Mouse (Mus musculus) 416B (cell line): ENCODE data around the gene Cchcr1.
A peak's percentile ranks its signal among the peaks of the same experiment; 100 is the strongest.

ENCODE experiments used
- DNase-seq: peaks from one replicate; pipeline ENCODE4 v3.0.0; 2011; ENCODE audit warnings: low read depth

Gene Cchcr1

DNA sequence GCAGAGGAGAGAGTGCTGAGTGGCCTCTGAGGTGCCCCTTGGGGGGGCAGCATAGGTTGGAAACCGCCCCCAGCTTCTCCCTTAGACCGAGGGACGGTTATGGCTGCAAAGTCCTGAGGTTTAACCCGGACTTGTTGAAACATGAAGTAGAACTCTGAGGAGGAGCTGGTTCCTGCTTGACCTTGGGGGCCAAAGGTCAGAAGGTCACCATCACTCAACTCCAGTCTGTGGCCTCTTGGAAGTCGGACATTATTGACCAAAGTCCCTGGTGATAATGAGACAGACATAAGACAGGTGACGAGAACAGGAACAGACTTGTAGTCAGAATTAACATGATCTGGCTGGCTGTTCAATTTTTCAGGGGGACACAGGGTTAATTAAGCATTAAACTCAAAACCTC lies 2.1 kb upstream of the Cchcr1 start:
- no peak for DNase-seq

DNA sequence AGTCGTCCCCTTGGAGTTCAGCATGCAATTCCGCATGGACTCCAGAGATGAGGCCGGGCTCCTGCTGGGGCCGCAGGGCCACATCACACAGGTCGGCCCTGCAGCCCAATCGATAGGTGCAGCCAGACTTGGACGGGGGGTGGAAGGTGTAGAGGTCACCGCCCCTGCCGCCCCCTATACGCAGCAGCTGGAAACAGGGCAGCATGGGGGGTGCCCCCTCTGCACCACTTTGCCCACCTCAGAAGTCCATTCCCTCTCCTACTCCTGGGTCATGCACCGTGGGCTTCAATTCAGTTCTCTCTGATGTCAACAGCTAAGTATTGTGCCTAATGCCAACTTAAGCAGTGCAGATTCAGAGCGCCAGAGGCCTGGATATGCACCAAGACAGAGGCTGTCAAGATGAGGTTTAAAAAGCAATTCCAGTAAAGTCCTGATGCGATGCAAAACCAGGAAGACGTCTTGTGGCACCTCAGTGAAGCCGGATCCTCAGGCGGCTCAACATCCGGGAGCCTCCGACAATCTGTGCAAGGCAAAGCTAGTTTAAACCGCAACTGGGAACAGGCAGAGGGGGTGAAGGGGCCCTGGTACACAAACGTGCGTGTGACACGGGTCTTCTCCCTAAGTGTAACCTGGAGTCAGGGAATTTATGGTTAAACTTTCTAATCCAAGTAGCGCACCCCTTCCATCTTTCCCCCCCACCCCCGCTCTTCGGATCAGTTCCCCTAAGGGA lies 824 bp upstream of the Cchcr1 start:
- peak; percentile 58 for DNase-seq

DNA sequence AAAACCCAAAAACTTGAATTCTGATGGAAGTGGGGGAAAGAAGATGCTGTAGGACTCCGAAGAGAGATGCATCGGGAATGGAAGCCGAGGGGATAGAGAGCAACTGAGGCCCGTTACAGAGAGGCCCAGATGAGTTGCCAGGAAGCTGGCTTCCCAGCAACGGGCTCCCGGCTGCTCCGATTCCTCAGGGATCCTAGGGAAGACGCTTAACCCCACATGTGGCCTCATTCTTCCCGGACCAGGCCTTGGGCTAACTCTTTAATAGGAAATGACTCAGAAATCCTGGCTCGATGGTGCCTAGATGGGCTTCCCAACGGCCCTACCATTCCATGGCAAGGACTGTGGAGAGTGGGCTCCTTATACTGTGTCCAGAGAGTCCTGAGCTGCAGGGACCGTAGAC lies 626 bp downstream of the Cchcr1 start:
- no peak for DNase-seq

DNA sequence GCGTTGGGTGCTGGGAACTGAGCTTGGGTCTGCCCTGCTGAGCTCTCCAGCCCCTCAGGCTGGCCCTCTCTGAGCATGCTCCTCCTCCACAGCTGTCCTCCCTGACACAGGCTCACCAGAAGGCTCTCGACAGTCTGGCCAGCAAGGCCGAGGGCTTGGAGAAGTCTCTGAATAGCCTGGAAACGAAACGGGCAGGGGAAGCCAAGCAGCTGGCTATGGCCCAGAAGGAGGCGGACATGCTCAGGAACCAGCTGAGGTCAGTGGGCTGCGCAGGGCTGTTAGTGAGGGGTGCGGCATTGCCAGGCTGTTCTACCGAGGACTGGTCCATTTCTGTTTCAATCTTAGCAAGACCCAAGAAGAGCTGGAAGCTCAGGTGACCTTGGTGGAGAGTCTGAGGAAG lies 7.5 kb downstream of the Cchcr1 start:
- no peak for DNase-seq

DNA sequence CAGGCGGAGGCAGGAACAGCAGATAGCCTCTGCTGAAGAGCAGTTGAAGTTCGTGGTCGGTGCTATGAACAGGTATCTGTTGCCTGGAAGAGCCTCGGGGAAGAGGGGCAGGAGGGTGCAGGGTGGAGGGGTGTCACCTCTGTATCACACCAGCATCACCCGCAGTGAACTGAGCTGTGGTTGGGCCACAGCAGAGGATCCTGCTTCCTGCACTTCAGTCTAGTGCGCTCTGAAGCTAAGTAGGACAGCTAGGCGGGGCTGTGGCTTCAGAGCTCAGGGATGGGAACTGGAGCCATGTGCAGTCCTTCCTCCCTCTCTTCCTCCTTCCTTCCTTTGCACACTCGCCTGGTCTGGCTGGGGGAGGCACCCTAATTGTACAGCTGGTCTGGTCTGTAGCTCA lies 9.7 kb downstream of the Cchcr1 start:
- peak; percentile 60 for DNase-seq

DNA sequence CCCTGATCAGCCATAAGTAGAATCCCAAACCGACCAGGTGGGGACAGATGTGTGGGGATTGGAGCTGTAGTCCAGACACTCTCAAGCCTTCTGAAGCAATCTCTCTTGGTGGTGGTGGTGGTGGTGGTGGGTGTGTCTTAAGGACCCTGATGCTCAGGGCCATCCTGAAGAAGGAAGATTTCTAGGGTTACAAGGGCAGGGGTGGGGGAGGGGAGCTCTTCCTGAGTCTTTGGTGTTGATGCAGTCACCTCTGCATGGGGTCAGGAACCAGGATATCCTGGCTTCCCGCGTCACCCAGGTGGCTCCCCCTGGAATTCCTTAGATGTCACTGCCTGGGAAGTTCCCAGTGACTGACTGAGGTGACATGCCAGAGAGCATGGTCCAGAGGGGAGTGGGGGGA lies 15.5 kb downstream of the Cchcr1 start:
- DNase-seq: no peak

DNA sequence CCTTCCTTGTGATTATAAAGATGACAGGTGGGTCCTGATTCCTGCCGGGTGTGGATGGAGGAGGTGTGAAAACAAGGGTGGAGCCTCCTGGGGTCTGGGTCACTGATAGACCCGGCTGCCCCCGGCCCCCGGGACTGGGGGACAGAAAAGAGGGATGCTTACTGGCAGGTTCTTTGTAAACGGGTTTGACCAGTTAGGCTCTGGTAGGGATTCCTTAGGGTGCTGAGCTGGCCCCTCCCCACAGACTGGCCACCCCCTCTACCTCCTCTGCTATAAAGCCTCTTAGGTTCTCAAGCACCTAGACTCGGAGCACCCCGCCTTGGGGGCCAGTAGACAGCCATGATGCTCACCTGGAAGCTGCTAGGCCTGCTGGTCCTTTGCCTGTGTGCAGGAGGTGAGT lies 16.0 kb downstream of the Cchcr1 start, which contains the start of gene Psors1c2:
Psors1c2 (plus strand) TSS at position 301 of the 400 bp plus-strand sequence.
- no peak for DNase-seq

DNA sequence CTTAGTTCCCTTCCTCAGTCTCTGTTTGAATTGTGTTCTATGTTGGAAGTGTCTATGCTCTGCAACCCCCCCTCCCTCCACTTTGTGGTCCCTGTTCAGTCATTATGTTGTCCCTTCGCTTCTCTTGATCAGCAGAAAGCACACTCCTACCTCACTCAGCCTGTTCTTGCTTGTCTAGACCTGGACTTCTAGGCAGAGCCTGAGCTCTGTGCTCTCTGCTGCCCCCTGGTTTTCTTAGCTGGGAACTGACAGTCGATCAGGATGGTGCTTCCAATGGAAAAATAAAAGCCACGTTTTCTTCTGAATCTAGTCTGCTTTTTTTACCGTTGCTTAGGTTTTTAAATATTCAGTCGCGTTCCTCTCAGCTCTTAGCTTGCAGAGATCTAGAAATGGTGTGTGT lies 17.4 kb downstream of the Cchcr1 start:
- DNase-seq: peak; percentile 76

DNA sequence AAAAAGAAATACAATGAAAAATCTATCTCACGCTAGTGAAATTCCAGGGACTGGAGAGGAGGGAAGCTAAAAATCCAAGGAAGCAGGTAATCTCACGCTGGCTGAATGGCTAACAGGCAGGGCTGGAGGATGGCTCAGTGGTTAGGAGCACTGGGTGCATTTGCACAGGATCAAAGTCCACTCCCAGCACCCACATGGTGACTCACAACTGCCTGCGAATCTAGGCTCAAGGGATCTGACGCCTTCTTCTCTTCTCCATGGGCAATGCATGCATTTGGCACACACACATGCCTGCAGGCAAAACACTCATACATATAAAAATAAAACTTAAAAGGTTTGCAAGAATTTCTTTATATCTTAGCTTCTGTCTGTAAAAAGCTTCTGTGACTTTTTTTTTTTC lies 20.5 kb downstream of the Cchcr1 start:
- DNase-seq: no peak

DNA sequence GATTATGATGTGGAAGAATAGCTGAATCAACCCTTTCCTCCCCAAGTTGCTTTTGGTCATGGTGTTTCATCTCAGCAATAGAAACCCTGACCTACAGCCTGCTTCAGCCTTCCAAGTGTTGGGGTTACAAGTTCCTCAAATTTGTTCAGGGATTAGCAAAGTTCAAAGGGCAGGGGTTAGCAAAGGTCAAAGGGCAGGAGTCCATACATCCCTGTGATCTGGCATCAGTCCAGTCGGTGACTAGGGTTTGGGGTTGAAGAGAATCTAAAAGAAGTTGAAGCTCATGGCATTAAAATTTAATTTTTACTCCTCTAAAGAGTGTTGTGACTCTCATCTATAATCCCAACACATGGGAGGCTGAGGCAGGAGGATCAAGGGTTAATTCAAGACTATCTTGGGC lies 21.6 kb downstream of the Cchcr1 start:
- DNase-seq: no peak

DNA sequence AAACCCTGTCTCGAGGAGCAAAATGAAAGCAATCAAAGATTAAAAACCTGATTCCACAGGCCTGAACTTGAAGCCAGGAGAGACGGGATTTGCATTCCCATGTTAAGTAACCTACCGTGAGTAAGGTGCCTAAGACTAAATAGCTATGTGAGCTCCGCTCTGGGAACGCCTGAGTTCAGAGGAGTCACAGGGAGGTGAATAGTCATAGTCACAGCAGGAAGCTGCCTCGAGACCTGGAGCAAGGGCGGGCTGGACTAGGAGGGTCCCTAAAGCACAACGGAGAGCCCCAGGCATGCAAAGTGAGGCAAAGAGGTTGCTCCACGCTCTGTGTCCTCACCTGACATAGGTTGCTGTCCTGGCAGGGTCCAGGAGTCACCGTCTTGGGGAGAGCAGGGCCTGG lies 22.6 kb downstream of the Cchcr1 start:
- no peak for DNase-seq

DNA sequence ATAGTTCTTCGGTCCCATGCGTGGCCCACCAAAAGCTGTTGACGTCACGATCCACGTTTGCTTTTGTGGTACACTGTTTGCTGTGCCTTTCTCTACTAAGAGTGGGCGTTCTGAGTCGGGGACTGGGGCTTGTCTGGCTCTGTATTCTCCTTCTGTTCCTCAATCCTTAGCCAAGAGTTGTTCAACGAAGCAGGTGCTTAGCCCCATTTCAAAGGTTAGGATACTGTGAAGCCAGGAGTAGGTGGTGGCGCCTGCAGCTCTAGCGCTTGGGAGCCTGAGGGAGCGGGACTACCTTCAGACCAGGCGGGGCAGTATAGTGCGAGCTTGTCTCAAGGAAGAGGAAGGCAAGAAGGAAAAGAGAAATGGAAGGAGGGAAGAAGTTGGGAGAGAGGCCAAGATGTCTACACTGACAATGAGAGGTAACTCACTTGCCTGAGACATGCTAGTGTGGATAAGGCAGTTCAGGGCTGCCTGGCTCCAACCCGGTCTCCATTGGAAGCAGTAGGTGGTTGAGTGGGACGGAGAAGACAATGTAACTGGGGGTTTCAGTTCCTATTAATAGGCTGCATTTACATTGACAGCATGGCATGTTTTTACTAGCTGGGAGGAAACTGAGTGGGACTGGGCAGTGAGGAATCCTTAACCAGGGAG lies 26.0 kb downstream of the Cchcr1 start:
- no peak for DNase-seq

DNA sequence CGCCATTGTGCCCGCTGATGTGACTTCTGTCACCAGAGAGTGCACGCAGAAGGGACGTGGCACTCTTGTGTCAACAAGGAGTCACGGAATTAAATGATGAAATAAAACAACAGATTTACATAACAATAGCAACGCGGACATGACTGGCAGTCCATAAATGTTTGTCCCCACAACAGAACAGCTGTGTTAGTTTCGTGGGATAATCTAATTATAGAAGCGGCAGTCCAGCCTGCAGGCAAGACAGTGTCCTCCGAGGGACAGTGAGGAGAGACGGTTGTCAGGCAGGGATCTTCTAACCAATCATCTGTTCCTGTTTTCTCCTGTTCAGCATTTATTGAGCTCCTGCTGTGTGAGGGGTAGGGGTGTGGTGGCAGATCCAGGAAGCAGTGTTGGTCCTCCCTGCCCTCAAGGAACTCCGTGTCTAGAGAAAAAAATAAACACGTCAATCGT lies 26.5 kb downstream of the Cchcr1 start:
- DNase-seq: no peak

DNA sequence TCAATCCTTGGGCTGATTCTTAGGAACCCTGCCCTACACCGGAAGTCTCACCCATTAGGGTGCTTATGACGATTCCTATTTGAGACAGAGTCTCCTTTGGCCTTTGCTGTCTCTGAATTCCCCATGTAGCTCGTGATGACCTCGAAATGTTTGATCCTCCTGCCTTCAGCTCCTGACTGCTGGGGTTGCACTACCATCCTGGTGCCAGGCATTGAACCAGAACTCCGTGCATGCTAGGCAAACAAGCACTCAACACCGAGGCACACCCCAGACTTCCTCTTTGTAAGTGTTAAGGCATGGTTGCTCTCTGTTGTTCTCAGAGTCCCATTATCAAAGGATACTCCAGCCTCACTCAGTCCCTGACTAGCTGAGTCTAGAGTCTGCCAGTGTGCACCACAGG lies 27.1 kb downstream of the Cchcr1 start:
- DNase-seq: no peak

DNA sequence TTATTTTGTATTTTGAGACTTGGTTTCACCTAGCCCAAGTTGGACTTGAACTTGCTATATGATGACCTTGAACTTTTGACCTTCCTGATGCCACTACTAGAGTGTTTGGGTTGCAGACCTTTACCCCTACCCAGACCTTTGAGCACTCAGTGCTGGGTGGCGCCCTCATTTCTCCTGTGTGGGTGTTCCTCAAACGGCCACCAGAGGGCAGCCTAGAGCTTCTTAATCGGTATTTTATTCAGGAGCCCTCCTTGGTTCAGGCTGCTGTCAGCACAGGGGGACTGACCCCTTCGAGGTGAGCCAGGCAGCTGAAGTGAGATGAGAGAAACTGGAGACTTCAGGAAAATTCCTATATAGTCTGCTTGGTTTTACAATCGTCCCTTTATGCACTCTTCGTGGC lies 27.8 kb downstream of the Cchcr1 start:
- DNase-seq: peak; percentile 57

DNA sequence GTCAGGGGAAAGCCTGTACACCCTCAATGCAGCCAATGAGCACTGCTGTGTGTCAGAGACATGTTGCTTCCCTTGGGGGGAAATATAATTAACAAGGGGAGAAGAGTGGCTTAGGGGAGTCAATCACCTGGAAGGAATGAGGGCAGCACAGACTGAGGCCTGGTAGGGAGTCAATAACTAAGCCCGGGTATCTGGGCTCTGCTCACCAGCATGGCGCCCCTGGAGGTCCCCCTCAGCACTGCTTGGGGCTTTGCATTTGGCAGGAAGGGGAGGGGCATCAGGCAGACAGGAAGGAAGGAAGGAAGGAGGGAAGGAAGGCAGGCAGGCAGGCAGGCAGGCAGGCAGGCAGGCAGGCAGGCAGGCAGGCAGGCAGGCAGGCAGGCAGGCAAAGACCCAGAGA lies 30.6 kb downstream of the Cchcr1 start:
- no peak for DNase-seq

DNA sequence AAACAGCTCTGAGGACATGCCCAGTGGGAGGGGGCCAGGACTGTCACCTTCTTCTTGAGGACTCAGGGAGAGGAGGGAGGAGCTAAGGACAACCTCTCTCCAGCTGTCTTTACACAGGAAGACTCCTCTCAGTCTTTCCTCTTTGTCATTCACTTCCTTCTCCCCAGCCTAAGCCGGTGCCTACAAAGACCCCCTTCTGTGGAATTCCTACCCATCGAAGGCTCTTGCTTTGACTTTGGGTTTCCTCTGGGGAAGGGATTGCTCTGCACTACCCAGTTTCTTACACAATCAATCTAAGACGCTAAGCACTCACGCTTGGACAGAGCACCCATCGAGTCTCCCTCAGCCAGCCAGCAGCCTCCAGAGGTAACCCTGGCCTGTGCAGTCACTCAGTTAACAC lies 31.7 kb downstream of the Cchcr1 start:
- no peak for DNase-seq

DNA sequence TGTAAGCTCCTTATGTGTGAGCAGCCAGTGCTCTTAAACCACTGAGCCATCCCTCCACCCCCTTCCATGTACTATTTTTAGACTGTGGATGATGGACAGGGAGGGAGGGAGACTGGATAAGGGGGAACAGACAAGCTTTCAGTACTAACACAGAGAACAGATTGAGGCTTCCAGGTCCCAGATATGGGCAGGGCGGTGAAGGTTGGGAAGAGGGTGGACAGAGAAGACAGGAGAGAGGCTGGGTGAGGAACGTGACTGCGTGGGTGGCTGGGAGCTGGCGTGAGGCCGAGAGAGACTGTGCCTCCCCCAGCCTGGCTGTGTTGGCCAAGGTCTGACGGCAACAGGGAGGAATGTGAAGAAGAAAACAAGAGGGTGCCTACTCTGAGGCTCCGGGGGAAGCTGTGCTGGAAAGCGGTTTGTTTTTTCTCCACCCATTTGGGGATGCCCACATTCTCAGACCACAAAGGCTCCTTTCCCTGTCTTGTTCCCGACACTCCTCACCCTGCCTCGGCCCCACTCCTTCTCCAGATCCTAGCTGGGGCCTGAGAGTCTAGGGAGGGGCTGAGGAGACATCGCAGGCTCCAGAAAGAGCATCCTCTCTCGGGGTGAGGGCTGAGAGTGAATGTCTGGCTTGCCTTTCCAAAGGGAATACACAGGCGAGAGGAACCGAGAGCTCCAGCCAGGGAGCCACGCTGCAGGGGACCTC lies 32.7 kb downstream of the Cchcr1 start:
- DNase-seq: no peak

DNA sequence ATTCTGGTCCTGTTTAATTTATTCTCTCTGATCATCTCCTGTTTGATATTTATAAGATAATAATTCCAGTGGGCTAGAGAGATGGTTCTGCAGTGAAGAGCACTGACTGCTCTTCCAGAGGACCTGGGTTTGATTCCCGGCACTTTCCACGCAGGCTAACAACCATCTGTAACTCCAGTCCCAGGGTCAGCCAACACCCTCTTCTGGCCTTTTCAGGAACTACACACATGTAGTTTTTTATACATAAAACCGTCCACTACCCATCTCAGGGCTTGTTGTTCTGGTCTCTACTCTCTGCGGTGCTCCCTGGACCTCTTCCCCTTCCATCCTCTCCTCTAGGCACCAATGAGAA lies 33.2 kb downstream of the Cchcr1 start:
- no peak for DNase-seq

DNA sequence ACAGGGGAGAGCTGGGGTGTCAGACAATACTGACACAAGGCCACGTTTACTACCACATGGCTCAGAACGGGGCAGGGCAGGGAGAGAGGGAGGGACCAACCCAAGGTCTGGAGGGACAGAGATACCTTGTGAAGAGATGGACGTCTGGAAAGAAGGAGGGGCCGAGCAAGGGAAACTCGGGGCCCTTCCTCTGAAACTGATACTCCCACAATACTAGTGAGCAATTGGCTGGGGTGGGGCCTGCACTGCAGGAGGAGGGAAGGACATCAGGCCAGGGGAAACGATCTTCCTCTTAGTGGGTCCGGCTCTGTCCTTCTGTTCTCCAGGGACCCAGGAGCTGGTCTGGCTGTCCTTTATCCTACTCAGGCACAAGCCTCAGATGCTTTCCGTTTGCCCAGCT lies 34.0 kb downstream of the Cchcr1 start:
- no peak for DNase-seq

DNA sequence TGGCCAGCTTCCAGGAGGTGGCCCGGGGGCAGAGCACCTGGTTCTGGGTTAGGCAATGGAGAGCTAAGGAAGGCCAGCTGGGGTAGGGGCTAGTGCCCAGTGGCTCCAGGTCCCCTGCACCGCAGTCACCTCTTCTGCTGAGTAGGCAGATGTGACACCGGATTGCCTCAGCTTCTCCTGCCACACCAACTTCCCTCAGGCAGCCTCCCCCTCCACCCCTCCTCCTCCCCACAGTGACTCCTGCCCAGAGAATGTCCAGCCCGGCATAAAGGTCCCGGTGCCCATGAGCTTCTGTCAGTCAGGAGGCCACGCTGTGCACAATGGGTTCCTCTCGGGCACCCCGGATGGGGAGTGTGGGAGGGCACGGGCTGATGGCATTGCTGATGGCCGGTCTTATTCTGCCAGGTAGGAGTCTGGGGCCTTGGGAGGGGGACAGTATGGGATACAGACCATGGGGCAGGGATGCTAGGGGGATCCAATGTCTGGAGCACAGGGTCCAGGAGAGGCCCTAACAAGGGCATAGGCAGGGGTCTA lies 35.0 kb downstream of the Cchcr1 start, which contains the start of gene Cdsn:
Cdsn (plus strand) TSS at position 248 of the 534 bp plus-strand sequence.
- DNase-seq: no peak

DNA sequence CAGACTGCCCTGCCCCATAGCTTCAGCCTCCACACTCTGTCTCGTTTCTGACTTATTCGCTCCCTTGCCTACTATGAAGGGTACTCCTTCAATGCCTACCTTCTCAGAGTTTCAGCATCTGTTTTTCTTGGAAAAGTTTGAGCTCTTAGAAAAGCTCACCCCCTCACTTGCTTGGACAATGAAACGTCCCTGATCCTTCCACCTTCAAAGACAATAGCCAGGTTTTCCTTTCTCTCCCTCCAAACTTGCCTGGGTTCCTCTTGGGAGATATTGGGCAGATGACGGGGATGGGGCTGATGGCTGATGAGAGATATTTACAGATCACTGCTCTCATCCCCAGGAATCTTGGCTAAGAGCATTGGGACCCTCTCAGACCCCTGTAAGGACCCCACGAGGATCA lies 37.4 kb downstream of the Cchcr1 start:
- DNase-seq: no peak
